Mouse (Mus musculus): Measurements from ENCODE around the gene Alk.

The Alk gene

GRCm38 (mm10) chr17:72250482-72251405 lies 353.7 kb downstream of the Alk start:
- DNase-seq = no peak

GRCm38 (mm10) chr17:72242036-72242435 lies 362.4 kb downstream of the Alk start:
- DNase-seq = no peak

GRCm38 (mm10) chr17:72237315-72237714 lies 367.1 kb downstream of the Alk start:
- peak; percentile 64 for DNase-seq

GRCm38 (mm10) chr17:72230891-72231290 lies 373.5 kb downstream of the Alk start:
- no peak for DNase-seq

- no peak for DNase-seq
These were observed 385.6 kb downstream of the Alk start for GRCm38 (mm10) chr17:72218816-72219215.

- peak; percentile 44 for DNase-seq
These were observed 406.9 kb downstream of the Alk start for GRCm38 (mm10) chr17:72197576-72197975.

GRCm38 (mm10) chr17:72194976-72195650 lies 409.3 kb downstream of the Alk start:
- DNase-seq = peak; percentile 53

GRCm38 (mm10) chr17:72190536-72190935 lies 413.9 kb downstream of the Alk start:
- DNase-seq = peak; percentile 78

GRCm38 (mm10) chr17:72187026-72187425 lies 417.4 kb downstream of the Alk start:
- no peak for DNase-seq

- DNase-seq = peak; percentile 62
These were observed 422.0 kb downstream of the Alk start for GRCm38 (mm10) chr17:72182414-72182813.

GRCm38 (mm10) chr17:72180200-72180599 lies 424.2 kb downstream of the Alk start:
- no peak for DNase-seq

GRCm38 (mm10) chr17:72179722-72180140 lies 424.7 kb downstream of the Alk start:
- peak; percentile 78 for DNase-seq

GRCm38 (mm10) chr17:72173778-72174177 lies 430.6 kb downstream of the Alk start:
- peak; percentile 44 for DNase-seq

GRCm38 (mm10) chr17:72168152-72168551 lies 436.3 kb downstream of the Alk start:
- DNase-seq = no peak

GRCm38 (mm10) chr17:72158857-72159385 lies 445.5 kb downstream of the Alk start:
- DNase-seq = peak; percentile 35

GRCm38 (mm10) chr17:72157830-72158629 lies 446.4 kb downstream of the Alk start:
- peak; percentile 49 for DNase-seq

GRCm38 (mm10) chr17:72153038-72153437 lies 451.4 kb downstream of the Alk start:
- peak; percentile 67 for DNase-seq

- DNase-seq = no peak
These were observed 459.4 kb downstream of the Alk start for GRCm38 (mm10) chr17:72144946-72145598.

GRCm38 (mm10) chr17:72144461-72144860 lies 460.0 kb downstream of the Alk start:
- DNase-seq = no peak

GRCm38 (mm10) chr17:72132140-72132911 lies 472.1 kb downstream of the Alk start:
- DNase-seq = no peak

GRCm38 (mm10) chr17:72121660-72122059 lies 482.8 kb downstream of the Alk start:
- no peak for DNase-seq
